Mouse (Mus musculus): ENCODE results near the gene Gadd45g. TPM values are rescaled to one million over a fixed set of nuclear protein-coding genes. Genes with fewer than 3 reads are reported as not detected.
"Not testable (repeated sequence)": the region's sequence is repeated elsewhere in the genome, so short reads cannot be mapped to it uniquely, and the experiment has no call there.

The Gadd45g gene
- total and polyA plus RNA-seq, 2 experiments from 2014 or later, result 30.4 to 46.6 TPM

GRCm38 (mm10) chr13:51834520-51834919, 12.0 kb upstream of the Gadd45g start:
- WGBS, result 30% methylated on average over 2 of the region's 2 CpGs
- H3K9ac ChIP-seq (replicated peaks; ENCODE audit: low read depth, low read length), result no peak overlapping the region
- H3K4me1 ChIP-seq (ENCODE audit: control insufficient read depth, insufficient read depth), result peaks cover 13% of the 10 kb centered on the region; the same call in 1 of the 2 replicates
- TF ChIP-seq CTCF (IDR thresholded peaks at IDR 0.05; ENCODE audit: low read depth), result no peak
- TF ChIP-seq EP300 (IDR thresholded peaks at IDR 0.05; ENCODE audit: low read depth), result no peak
- H3K4me2 ChIP-seq (ENCODE audit: low read depth, low read length), result no peak overlapping the region
- no peak overlapping the region for H3K27ac ChIP-seq (ENCODE audit: low read depth)
- DNase-seq (ENCODE audit: low spot score), result no peak
- no peaks in the 10 kb centered on the region for H3K36me3 ChIP-seq (replicated peaks; ENCODE audit: control insufficient read depth, insufficient read depth, low read length)
- no peak for ATAC-seq (ENCODE audit: insufficient read depth, low read depth)
- no peaks in the 10 kb centered on the region for H3K27me3 ChIP-seq (ENCODE audit: control insufficient read depth, insufficient read depth, low read length)
- no peaks in the 10 kb centered on the region for H3K9me3 ChIP-seq (replicated peaks; ENCODE audit: control insufficient read depth, low read length)
- no peak overlapping the region for H3K4me3 ChIP-seq (ENCODE audit: low read depth, low read length)

- H3K4me1 ChIP-seq (ENCODE audit: control insufficient read depth, insufficient read depth), result peaks cover 13% of the 10 kb centered on the region; the same call in 1 of the 2 replicates
- not testable (repeated sequence) for H3K36me3 ChIP-seq (replicated peaks; ENCODE audit: control insufficient read depth, insufficient read depth, low read length); H3K27me3 ChIP-seq (ENCODE audit: control insufficient read depth, insufficient read depth, low read length); DNase-seq (ENCODE audit: low spot score); H3K9me3 ChIP-seq (replicated peaks; ENCODE audit: control insufficient read depth, low read length); H3K4me2 ChIP-seq (ENCODE audit: low read depth, low read length); H3K27ac ChIP-seq (ENCODE audit: low read depth); H3K4me3 ChIP-seq (ENCODE audit: low read depth, low read length); ATAC-seq (ENCODE audit: insufficient read depth, low read depth); H3K9ac ChIP-seq (replicated peaks; ENCODE audit: low read depth, low read length)
- WGBS, result 68% methylated on average over 4 of the region's 4 CpGs
These were observed 11.3 kb upstream of the Gadd45g start for GRCm38 (mm10) chr13:51835208-51835607.

GRCm38 (mm10) chr13:51837402-51837801, 9.1 kb upstream of the Gadd45g start:
- ATAC-seq (ENCODE audit: insufficient read depth, low read depth) (no peak), DNase-seq (ENCODE audit: low spot score) (no peak)
- TF ChIP-seq EP300 (IDR thresholded peaks at IDR 0.05; ENCODE audit: low read depth) (no peak), CTCF (IDR thresholded peaks at IDR 0.05; ENCODE audit: low read depth) (no peak)
- Histone ChIP-seq H3K9me3 (replicated peaks; ENCODE audit: control insufficient read depth, low read length) (no peaks in the 10 kb centered on the region), H3K4me1 (ENCODE audit: control insufficient read depth, insufficient read depth) (peaks cover 13% of the 10 kb centered on the region; the same call in 1 of the 2 replicates), H3K4me2 (ENCODE audit: low read depth, low read length) (no peak overlapping the region), H3K27ac (ENCODE audit: low read depth) (no peak overlapping the region), H3K4me3 (ENCODE audit: low read depth, low read length) (no peak overlapping the region), H3K27me3 (ENCODE audit: control insufficient read depth, insufficient read depth, low read length) (peaks cover 5% of the 10 kb centered on the region; the same call in 1 of the 2 replicates), H3K36me3 (replicated peaks; ENCODE audit: control insufficient read depth, insufficient read depth, low read length) (no peaks in the 10 kb centered on the region), H3K9ac (replicated peaks; ENCODE audit: low read depth, low read length) (no peak overlapping the region)
- WGBS, result 19% methylated on average over 5 of the region's 5 CpGs

- Histone ChIP-seq H3K27me3 (ENCODE audit: control insufficient read depth, insufficient read depth, low read length) (peaks cover 12% of the 10 kb centered on the region; the same call in 1 of the 2 replicates), H3K4me3 (ENCODE audit: low read depth, low read length) (no peak overlapping the region), H3K9ac (replicated peaks; ENCODE audit: low read depth, low read length) (no peak overlapping the region), H3K4me1 (ENCODE audit: control insufficient read depth, insufficient read depth) (peaks cover 13% of the 10 kb centered on the region; the same call in 1 of the 2 replicates), H3K9me3 (replicated peaks; ENCODE audit: control insufficient read depth, low read length) (no peaks in the 10 kb centered on the region), H3K36me3 (replicated peaks; ENCODE audit: control insufficient read depth, insufficient read depth, low read length) (no peaks in the 10 kb centered on the region), H3K4me2 (ENCODE audit: low read depth, low read length) (no peak overlapping the region), H3K27ac (ENCODE audit: low read depth) (no peak overlapping the region)
- 17% methylated on average over 8 of the region's 8 CpGs for WGBS
- ATAC-seq (ENCODE audit: insufficient read depth, low read depth) (peak; percentile 46), DNase-seq (ENCODE audit: low spot score) (peak; percentile 65)
- TF ChIP-seq EP300 (IDR thresholded peaks at IDR 0.05; ENCODE audit: low read depth) (no peak), CTCF (IDR thresholded peaks at IDR 0.05; ENCODE audit: low read depth) (peak; percentile 92)
These were observed 7.0 kb upstream of the Gadd45g start for GRCm38 (mm10) chr13:51839250-51840026.

- Histone ChIP-seq H3K27me3 (ENCODE audit: control insufficient read depth, insufficient read depth, low read length) (peaks cover 12% of the 10 kb centered on the region; the same call in 1 of the 2 replicates), H3K4me2 (ENCODE audit: low read depth, low read length) (no peak overlapping the region), H3K36me3 (replicated peaks; ENCODE audit: control insufficient read depth, insufficient read depth, low read length) (no peaks in the 10 kb centered on the region), H3K4me3 (ENCODE audit: low read depth, low read length) (no peak overlapping the region), H3K9me3 (replicated peaks; ENCODE audit: control insufficient read depth, low read length) (no peaks in the 10 kb centered on the region), H3K9ac (replicated peaks; ENCODE audit: low read depth, low read length) (no peak overlapping the region), H3K4me1 (ENCODE audit: control insufficient read depth, insufficient read depth) (0 out of 2 replicates have a peak, but pooled peaks cover 8% of the 10 kb centered on the region), H3K27ac (ENCODE audit: low read depth) (no peak overlapping the region)
- WGBS, result 51% methylated on average over 6 of the region's 6 CpGs
- ATAC-seq (ENCODE audit: insufficient read depth, low read depth), result no peak
- TF ChIP-seq EP300 (IDR thresholded peaks at IDR 0.05; ENCODE audit: low read depth) (no peak), CTCF (IDR thresholded peaks at IDR 0.05; ENCODE audit: low read depth) (no peak)
- no peak for DNase-seq (ENCODE audit: low spot score)
These were observed 5.8 kb upstream of the Gadd45g start for GRCm38 (mm10) chr13:51840702-51841101.

Data from heart, postnatal 0 days (tissue).